Mouse (Mus musculus) C2C12 (cell line): Measurements from ENCODE around the gene Plac1. TPM values are rescaled to one million over a fixed set of nuclear protein-coding genes. Genes with fewer than 3 reads are reported as not detected.
"Not testable (repeated sequence)": the region's sequence is repeated elsewhere in the genome, so short reads cannot be mapped to it uniquely, and the experiment has no call there.

Experiments
- H3K27me3 ChIP-seq: one replicate; pipeline ENCODE4 v1.6.1; 2011; ENCODE audit not compliant: control insufficient read depth, insufficient read depth, insufficient read length
- H3K36me3 ChIP-seq: one replicate; pipeline ENCODE4 v1.6.1; 2011; ENCODE audit not compliant: control insufficient read depth, insufficient read depth
- H3K4me3 ChIP-seq: one replicate; pipeline ENCODE4 v1.5.1; 2011; ENCODE audit warnings: mild to moderate bottlenecking, control low read depth; ENCODE audit not compliant: poor library complexity, insufficient read depth, severe bottlenecking
- H3K79me2 ChIP-seq: one replicate; pipeline ENCODE4 v1.6.1; 2011; ENCODE audit not compliant: control insufficient read depth, insufficient read depth
- H3K79me3 ChIP-seq: one replicate; pipeline ENCODE4 v1.6.1; 2011; ENCODE audit warnings: low read depth, control low read depth
- H3ac ChIP-seq: one replicate; pipeline ENCODE3; 2011; ENCODE audit warnings: low read depth; ENCODE audit not compliant: control insufficient read depth, insufficient read length
- CEBPB ChIP-seq: IDR thresholded peaks from one replicate; pipeline ENCODE4 v1.6.1; 2011; ENCODE audit warnings: low read depth, mild to moderate bottlenecking, control low read depth, moderate library complexity
- CTCF ChIP-seq: IDR thresholded peaks from one replicate; pipeline ENCODE4 v1.5.1; 2011; ENCODE audit not compliant: control insufficient read depth, insufficient read depth, insufficient read length
- FOSL1 ChIP-seq: IDR thresholded peaks from one replicate; pipeline ENCODE4 v1.8.0; 2011; ENCODE audit warnings: mild to moderate bottlenecking, low read length; ENCODE audit not compliant: poor library complexity, insufficient read depth, severe bottlenecking
- MAX ChIP-seq: IDR thresholded peaks from one replicate; pipeline ENCODE4 v1.6.1; 2011; ENCODE audit warnings: mild to moderate bottlenecking, control low read depth
- MYOD1 ChIP-seq: IDR thresholded peaks from one replicate; pipeline ENCODE4 v1.6.1; 2011; ENCODE audit warnings: low read depth; ENCODE audit not compliant: control insufficient read depth, insufficient read length
- MYOG ChIP-seq: IDR thresholded peaks from one replicate; pipeline ENCODE4 v1.6.1; 2011; ENCODE audit not compliant: control insufficient read depth, insufficient read length; ENCODE audit errors: extremely low read depth
- USF1 ChIP-seq: IDR thresholded peaks from one replicate; pipeline ENCODE4 v1.6.1; 2011; ENCODE audit warnings: low read depth, mild to moderate bottlenecking, control low read depth, moderate library complexity
- microRNA-seq: library from miRNA; unstranded; fragments of <30 nt; microRNA quantifications from one replicate; pipeline ENCODE4, GENCODE M21; 2019; ENCODE audit warnings: borderline microRNAs expressed
- polyA plus RNA-seq: library from polyadenylated mRNA; unstranded; fragments of >200 nt; fragmentation: generic; extraction: Trizol; gene quantifications from one replicate; pipeline ENCODE4 v1.2.1, GENCODE M21; 2012; ENCODE audit warnings: missing spikeins

Gene Plac1
- polyA plus RNA-seq, 1 experiment = 0.48 TPM

DNA sequence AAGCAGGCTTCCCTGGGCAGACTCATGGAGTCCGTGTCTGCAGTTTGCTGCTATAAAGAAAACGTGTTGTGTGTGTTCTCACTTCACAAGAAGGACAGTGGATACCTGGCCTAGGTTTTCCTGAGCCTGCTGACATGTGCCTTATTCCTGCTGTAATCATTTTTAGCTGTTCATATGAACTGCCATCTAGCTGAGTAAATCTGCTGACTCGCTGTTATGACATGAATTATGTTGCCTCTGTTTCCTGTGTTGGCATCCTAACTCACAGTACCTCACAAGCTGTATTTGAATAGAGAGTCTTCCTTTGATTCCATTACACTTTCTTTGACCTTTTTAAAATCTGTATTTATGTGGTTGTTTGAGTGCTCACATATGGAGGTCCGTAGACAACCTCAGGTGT lies 201.7 kb downstream of the Plac1 start:
- Histone ChIP-seq H3K4me3 (no peak overlapping the region), H3ac (no peak overlapping the region), H3K27me3 (no peaks in the 10 kb centered on the region), H3K79me2 (no peaks in the 10 kb centered on the region), H3K79me3 (no peaks in the 10 kb centered on the region), H3K36me3 (no peaks in the 10 kb centered on the region)
- no peak for TF ChIP-seq CEBPB
- TF ChIP-seq FOSL1 = no peak
- TF ChIP-seq CTCF = no peak
- TF ChIP-seq MAX = no peak
- TF ChIP-seq MYOG = no peak
- TF ChIP-seq MYOD1 = no peak
- TF ChIP-seq USF1 = no peak

DNA sequence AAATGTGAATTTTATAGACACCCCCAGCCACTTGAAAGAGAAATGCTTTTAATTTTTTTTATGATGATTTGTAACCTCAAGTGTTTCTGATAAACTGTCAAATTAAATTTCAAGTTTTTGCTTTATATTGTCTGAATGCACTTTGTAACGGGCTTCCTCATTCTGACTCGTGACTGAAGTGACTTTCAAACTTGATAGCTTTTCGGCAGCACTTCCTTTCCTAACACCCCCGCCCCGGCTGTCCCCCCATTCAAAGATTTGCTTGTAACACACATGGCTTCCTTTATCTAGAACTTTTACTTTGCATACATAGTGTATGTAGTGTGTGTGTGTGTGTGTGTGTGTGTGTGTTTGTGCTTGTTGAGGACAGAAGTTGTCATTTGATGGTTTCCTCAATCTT lies 210.4 kb downstream of the Plac1 start:
- H3K27me3 ChIP-seq = no peaks in the 10 kb centered on the region
- H3K4me3 ChIP-seq = no peak overlapping the region
- no peaks in the 10 kb centered on the region for H3K79me2 ChIP-seq
- TF ChIP-seq CTCF = no peak
- no peak for TF ChIP-seq MYOG
- no peak for TF ChIP-seq USF1
- TF ChIP-seq MYOD1 = no peak
- no peak for TF ChIP-seq MAX
- TF ChIP-seq CEBPB = no peak
- no peak for TF ChIP-seq FOSL1
- H3ac ChIP-seq = no peak overlapping the region
- H3K36me3 ChIP-seq = no peaks in the 10 kb centered on the region
- H3K79me3 ChIP-seq = no peaks in the 10 kb centered on the region

DNA sequence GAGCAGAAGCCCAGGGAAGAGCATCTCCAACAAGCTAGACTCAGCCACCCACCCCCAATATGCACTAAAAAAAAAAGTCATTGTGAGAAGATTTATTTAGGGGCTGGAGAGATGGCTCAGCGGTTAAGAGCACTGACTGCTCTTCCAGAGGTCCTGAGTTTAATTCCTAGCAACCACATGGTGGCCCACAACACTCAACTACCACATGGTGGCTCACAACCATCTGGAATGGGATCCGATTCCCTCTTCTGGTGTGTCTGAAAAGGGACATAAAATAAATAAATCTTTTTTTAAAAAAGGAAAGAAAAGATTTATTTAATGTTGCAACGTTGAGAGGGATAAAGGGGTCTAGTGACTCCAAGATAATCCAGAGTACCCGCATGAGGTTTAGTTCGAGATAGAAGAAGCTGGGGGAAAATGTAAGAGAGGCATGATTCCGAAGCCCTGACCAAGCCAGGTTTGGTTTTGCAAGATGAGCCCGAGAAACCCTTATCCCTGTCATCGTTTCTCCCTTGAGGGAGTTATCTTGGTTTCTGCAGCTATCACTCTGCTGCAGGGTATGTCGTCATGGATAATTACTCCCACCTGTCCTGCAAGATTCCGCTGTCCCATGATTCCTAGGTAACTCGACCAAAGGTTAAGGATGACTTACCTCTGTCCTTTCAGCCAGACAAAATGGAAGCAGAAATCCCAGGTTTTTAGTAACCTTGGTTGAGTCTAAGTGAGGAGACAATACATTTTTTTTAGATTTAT lies 214.3 kb downstream of the Plac1 start:
- no peak overlapping the region for H3K4me3 ChIP-seq
- TF ChIP-seq CEBPB (no peak), MYOD1 (no peak), USF1 (no peak), MAX (no peak), CTCF (no peak), MYOG (no peak), FOSL1 (no peak)
- no peaks in the 10 kb centered on the region for H3K79me2 ChIP-seq
- H3K36me3 ChIP-seq = peaks cover 13% of the 10 kb centered on the region
- H3K27me3 ChIP-seq = no peaks in the 10 kb centered on the region
- no peak overlapping the region for H3ac ChIP-seq
- no peaks in the 10 kb centered on the region for H3K79me3 ChIP-seq

DNA sequence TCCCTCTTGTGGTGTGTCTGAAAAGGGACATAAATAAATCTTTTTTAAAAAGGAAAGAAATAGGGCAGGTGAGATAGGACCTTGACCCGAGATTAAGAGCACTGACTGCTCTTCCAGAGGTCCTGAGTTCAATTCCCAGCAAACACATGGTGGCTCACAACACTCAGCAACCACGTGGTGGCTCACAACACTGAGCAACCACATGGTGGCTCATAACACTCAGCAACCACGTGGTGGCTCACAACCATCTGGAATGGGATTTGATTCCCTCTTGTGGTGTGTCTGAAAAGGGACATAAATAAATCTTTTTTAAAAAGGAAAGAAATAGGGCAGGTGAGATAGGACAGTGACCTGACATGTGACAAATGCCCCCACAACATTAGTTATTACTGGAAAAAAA lies 215.6 kb downstream of the Plac1 start:
- H3K79me3 ChIP-seq, H3K4me3 ChIP-seq, H3K27me3 ChIP-seq, H3K79me2 ChIP-seq, H3ac ChIP-seq: not testable (repeated sequence)
- peak; percentile 96 for TF ChIP-seq MAX
- TF ChIP-seq USF1 = peak; percentile 74
- peaks cover 13% of the 10 kb centered on the region for H3K36me3 ChIP-seq

DNA sequence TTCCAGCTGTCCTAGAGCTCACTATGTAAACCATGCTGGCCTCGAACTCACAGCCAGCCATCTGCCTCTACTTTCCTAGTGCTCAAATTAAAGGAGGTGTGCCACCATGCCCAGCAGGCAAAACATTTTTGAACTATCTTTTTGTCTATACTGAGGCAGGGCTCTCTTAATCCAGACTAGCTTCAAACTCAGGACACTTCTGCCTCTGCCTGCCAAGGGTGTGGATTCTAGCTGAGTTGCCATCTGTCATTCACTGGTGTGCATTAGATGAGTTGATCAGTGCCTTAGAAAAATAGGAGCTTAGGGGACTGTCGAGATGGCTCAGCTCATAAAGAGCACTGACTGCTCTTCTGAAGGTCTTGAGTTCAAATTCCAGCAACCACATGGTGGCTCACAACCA lies 216.9 kb downstream of the Plac1 start:
- Histone ChIP-seq H3K27me3 (no peaks in the 10 kb centered on the region), H3ac (no peak overlapping the region), H3K4me3 (no peak overlapping the region), H3K79me3 (no peaks in the 10 kb centered on the region), H3K79me2 (no peaks in the 10 kb centered on the region), H3K36me3 (peaks cover 13% of the 10 kb centered on the region)
- no peak for TF ChIP-seq USF1
- no peak for TF ChIP-seq CTCF
- TF ChIP-seq MAX = no peak
- no peak for TF ChIP-seq CEBPB
- TF ChIP-seq MYOD1 = no peak
- TF ChIP-seq MYOG = no peak
- no peak for TF ChIP-seq FOSL1

Small RNA genes lying within 50 kb of the gene (microRNA-seq; reads per million reads assigned to microRNA genes)
- 10,146 reads per million, percentile 96 among the genes with 10 or more reads in this experiment for gene Mir322
- gene Mir351 = 841 reads per million, percentile 86 among the genes with 10 or more reads in this experiment
- 16.3 reads per million, percentile 62 among the genes with 10 or more reads in this experiment for gene Mir450-1
- 6.4 reads per million, percentile 54 among the genes with 10 or more reads in this experiment for gene Mir450-2
- gene Mir450b = 115 reads per million, percentile 74 among the genes with 10 or more reads in this experiment
- gene Mir503 = 248 reads per million, percentile 80 among the genes with 10 or more reads in this experiment
- 201 reads per million, percentile 78 among the genes with 10 or more reads in this experiment for gene Mir542

Other genes with a start within 250 kb of the Plac1 start
- gene Fam122b, start 29.7 kb upstream of the Plac1 start, polyA plus RNA-seq = 1.2 TPM
- not detected for gene Fam122c, start 33.3 kb upstream of the Plac1 start, polyA plus RNA-seq
- gene Mospd1, start 130.4 kb upstream of the Plac1 start, polyA plus RNA-seq = 4.4 TPM
- not detected for gene Etd, start 194.8 kb upstream of the Plac1 start, polyA plus RNA-seq